Mouse (Mus musculus) liver, postnatal 0 days (tissue): ENCODE results near the gene Tymp. TPM values are rescaled to one million over a fixed set of nuclear protein-coding genes. Genes with fewer than 3 reads are reported as not detected.

Source experiments
- ATAC-seq: fragments of 200-750 bp; cut with Nextera tagmentation; 2 replicates; pipeline ENCODE4 v1.8.0; 2017; ENCODE audit warnings: mild to moderate bottlenecking, moderate library complexity
- DNase-seq: peaks from one replicate; pipeline ENCODE4 v3.0.0-alpha.2; 2016
- H3K27ac ChIP-seq: fragments of 300-500 bp; sonication (generic); 2 replicates; pipeline ENCODE4 v1.5.1; 2014; ENCODE audit warnings: antibody characterized with exemption, moderate library complexity, mild to moderate bottlenecking, low read depth
- H3K27me3 ChIP-seq: fragments of 300-500 bp; sonication (generic); 2 replicates; pipeline ENCODE4 v1.6.1; 2014; ENCODE audit warnings: low read length, control low read depth, mixed read lengths; ENCODE audit not compliant: insufficient read depth
- H3K36me3 ChIP-seq: fragments of 300-500 bp; sonication (generic); replicated peaks from 2 replicates; pipeline ENCODE4 v1.6.1; 2014; ENCODE audit warnings: mild to moderate bottlenecking, control low read depth, low read length, moderate library complexity, mixed read lengths; ENCODE audit not compliant: insufficient read depth
- H3K4me1 ChIP-seq: fragments of 300-500 bp; sonication (generic); 2 replicates; pipeline ENCODE4 v1.6.1; 2014; ENCODE audit warnings: antibody characterized with exemption, mild to moderate bottlenecking, control low read depth; ENCODE audit not compliant: insufficient read depth
- H3K4me2 ChIP-seq: fragments of 300-500 bp; sonication (generic); 2 replicates; pipeline ENCODE4 v1.6.1; 2014; ENCODE audit warnings: low read depth, mild to moderate bottlenecking, low read length, moderate library complexity, mixed read lengths
- H3K4me3 ChIP-seq: fragments of 300-500 bp; sonication (generic); 2 replicates; pipeline ENCODE4 v1.5.1; 2014; ENCODE audit warnings: low read depth, low read length
- H3K9ac ChIP-seq: fragments of 300-500 bp; sonication (generic); replicated peaks from 2 replicates; pipeline ENCODE4 v1.6.1; 2014; ENCODE audit warnings: mild to moderate bottlenecking, moderate library complexity
- H3K9me3 ChIP-seq: fragments of 300-500 bp; sonication (generic); 2 replicates; pipeline ENCODE4 v1.6.1; 2016; ENCODE audit warnings: mild to moderate bottlenecking, control low read depth, low read length, mixed read lengths
- CTCF ChIP-seq: sonication (generic); IDR thresholded peaks from 2 replicates; pipeline ENCODE4 v1.5.1; 2016; ENCODE audit warnings: antibody characterized with exemption, low read depth
- EP300 ChIP-seq: IDR thresholded peaks from 2 replicates; pipeline ENCODE4 v1.6.1; 2016; ENCODE audit warnings: antibody characterized with exemption, low read depth, mild to moderate bottlenecking
- WGBS: fragments of 180-500 bp; shearing (Covaris S2); extraction: QIAGEN DNeasy Blood & Tissue Kit; methylation state at CpG from one replicate; pipeline ENCODE4 v1.1.7; 2014; ENCODE audit not compliant: insufficient replicate concordance; 5-methylcytosine and 5-hydroxymethylcytosine counted together
- polyA plus RNA-seq: library from polyadenylated mRNA; unstranded; fragments of >200 nt; fragmentation: Nextera tagmentation; extraction: Ambion mirVana; gene quantifications from 2 replicates; pipeline ENCODE4 v1.2.1, GENCODE M21; 2015

Tymp gene
- polyA plus RNA-seq, 1 experiment from 2014 or later = 7.7 TPM

- no peaks in the 10 kb centered on the region for H3K9me3 ChIP-seq
- no peaks in the 10 kb centered on the region for H3K36me3 ChIP-seq
- ATAC-seq (peak; percentile 93), DNase-seq (peak; percentile 18)
- no peaks in the 10 kb centered on the region; the same call in 1 of the 2 replicates for H3K4me1 ChIP-seq
- 0 out of 2 replicates have a peak overlapping the region, but pooled peaks have one; percentile 30 for H3K9ac ChIP-seq
- H3K4me3 ChIP-seq = no peak overlapping the region
- H3K4me2 ChIP-seq = peak overlapping the region; percentile 47
- H3K27ac ChIP-seq = peak overlapping the region; percentile 52
- H3K27me3 ChIP-seq = no peaks in the 10 kb centered on the region
- WGBS = 63% methylated on average over 17 of the region's 17 CpGs
- TF ChIP-seq CTCF = no peak
- TF ChIP-seq EP300 = no peak
These were observed 41.9 kb downstream of the Tymp start for GRCm38 (mm10) chr15:89334774-89335537.

GRCm38 (mm10) chr15:89334271-89334670 is 42.6 kb downstream of the Tymp start, which contains the start of gene Miox:
Miox (plus strand) TSS chr15:89334398.
- WGBS = 71% methylated on average over 7 of the region's 7 CpGs
- H3K4me3 ChIP-seq = no peak within 1 kb of the TSS
- no peaks in the 10 kb centered on the region for H3K9me3 ChIP-seq
- peak within 1 kb of the TSS; percentile 52 for H3K27ac ChIP-seq
- H3K4me1 ChIP-seq = no peaks in the 10 kb centered on the region; the same call in 1 of the 2 replicates
- no peaks in the 10 kb centered on the region for H3K27me3 ChIP-seq
- no peak for TF ChIP-seq EP300
- TF ChIP-seq CTCF = no peak
- 0 out of 2 replicates have a peak within 1 kb of the TSS, but pooled peaks have one; percentile 30 for H3K9ac ChIP-seq
- H3K36me3 ChIP-seq = no peaks in the 10 kb centered on the region
- H3K4me2 ChIP-seq = peak within 1 kb of the TSS; percentile 47
- DNase-seq (peak; percentile 11), ATAC-seq (peak; percentile 26; the same call in 1 of the 2 replicates)

- Histone ChIP-seq H3K9ac (no peak overlapping the region), H3K27ac (no peak overlapping the region), H3K36me3 (no peaks in the 10 kb centered on the region), H3K9me3 (no peaks in the 10 kb centered on the region), H3K4me3 (no peak overlapping the region), H3K4me2 (no peak overlapping the region), H3K27me3 (no peaks in the 10 kb centered on the region), H3K4me1 (peaks cover 6% of the 10 kb centered on the region; the same call in 1 of the 2 replicates)
- DNase-seq (peak; percentile 9), ATAC-seq (no peak)
- 58% methylated on average over 5 of the region's 5 CpGs for WGBS
- no peak for TF ChIP-seq EP300
- TF ChIP-seq CTCF = no peak
These were observed 50.4 kb downstream of the Tymp start for GRCm38 (mm10) chr15:89326441-89326840.

- TF ChIP-seq CTCF = no peak
- no peak for TF ChIP-seq EP300
- H3K36me3 ChIP-seq = no peaks in the 10 kb centered on the region
- H3K27ac ChIP-seq = no peak overlapping the region
- peak; percentile 12 for DNase-seq
- H3K4me1 ChIP-seq = peaks cover 6% of the 10 kb centered on the region; the same call in 1 of the 2 replicates
- H3K9me3 ChIP-seq = no peaks in the 10 kb centered on the region
- peak overlapping the region; percentile 46 for H3K4me3 ChIP-seq
- H3K4me2 ChIP-seq = peak overlapping the region; percentile 55
- 50% methylated on average over 4 of the region's 4 CpGs for WGBS
- 0 out of 2 replicates have a peak, but pooled peaks have one; percentile 16 for ATAC-seq
- H3K27me3 ChIP-seq = no peaks in the 10 kb centered on the region
- H3K9ac ChIP-seq = peak overlapping the region; percentile 56
These were observed 53.2 kb downstream of the Tymp start for GRCm38 (mm10) chr15:89323656-89324055.

- no peak for TF ChIP-seq EP300
- TF ChIP-seq CTCF = no peak
- DNase-seq = peak; percentile 50
- ATAC-seq = peak; percentile 74
- no peaks in the 10 kb centered on the region for H3K9me3 ChIP-seq
- H3K9ac ChIP-seq = peak within 1 kb of the TSS; percentile 56
- H3K27ac ChIP-seq = no peak within 1 kb of the TSS
- H3K4me2 ChIP-seq = peak within 1 kb of the TSS; percentile 55
- H3K36me3 ChIP-seq = no peaks in the 10 kb centered on the region
- H3K27me3 ChIP-seq = no peaks in the 10 kb centered on the region
- H3K4me3 ChIP-seq = peak within 1 kb of the TSS; percentile 46
- WGBS = 13% methylated on average over 26 of the region's 26 CpGs
- H3K4me1 ChIP-seq = peaks cover 6% of the 10 kb centered on the region; the same call in 1 of the 2 replicates
These were observed 53.9 kb downstream of the Tymp start, which contains the start of gene Adm2 for GRCm38 (mm10) chr15:89322670-89323522. Adm2 (plus strand) TSS chr15:89322720.

Other genes with a start within 250 kb of the Tymp start
- 4.9 and 6.3 TPM in 2 replicates for gene Hdac10, start 248.3 kb downstream of the Tymp start, polyA plus RNA-seq
- 2.1 and 2.4 TPM in 2 replicates for gene Mapk12, start 236.3 kb downstream of the Tymp start, polyA plus RNA-seq
- 0.66 and 0.81 TPM in 2 replicates for gene Mapk11, start 227.4 kb downstream of the Tymp start, polyA plus RNA-seq
- gene Plxnb2, start 196.3 kb downstream of the Tymp start, polyA plus RNA-seq = 27.2 and 29.7 TPM in 2 replicates
- gene Dennd6b, start 180.5 kb downstream of the Tymp start, polyA plus RNA-seq = 2.6 and 2.7 TPM in 2 replicates
- 13.9 and 18.1 TPM in 2 replicates for gene Ppp6r2, start 165.5 kb downstream of the Tymp start, polyA plus RNA-seq
- gene Sbf1, start 61.7 kb downstream of the Tymp start, polyA plus RNA-seq = 16.5 and 17.0 TPM in 2 replicates
- gene Adm2, start 54.3 kb downstream of the Tymp start, polyA plus RNA-seq = 1.4 and 3.7 TPM in 2 replicates
- 22.9 and 27.0 TPM in 2 replicates for gene Miox, start 42.6 kb downstream of the Tymp start, polyA plus RNA-seq
- gene Lmf2, start 21.4 kb downstream of the Tymp start, polyA plus RNA-seq = 22.1 and 24.0 TPM in 2 replicates
- gene Ncaph2, start 21.3 kb downstream of the Tymp start, polyA plus RNA-seq = 59.4 and 59.8 TPM in 2 replicates
- gene Sco2, start 3.2 kb downstream of the Tymp start, polyA plus RNA-seq = 9.1 and 10.1 TPM in 2 replicates
- 1.8 and 2.0 TPM in 2 replicates for gene Odf3b, start 2.2 kb upstream of the Tymp start, polyA plus RNA-seq
- not detected in 2 replicates for gene Klhdc7b, start 7.9 kb upstream of the Tymp start, polyA plus RNA-seq
- not detected in 2 replicates for gene Syce3, start 33.5 kb upstream of the Tymp start, polyA plus RNA-seq
- gene Cpt1b, start 48.8 kb upstream of the Tymp start, polyA plus RNA-seq = 10.7 and 12.4 TPM in 2 replicates
- gene C730034F03Rik, start 52.5 kb upstream of the Tymp start, polyA plus RNA-seq = 0.64 and 1.5 TPM in 2 replicates
- gene Gm44502, start 52.7 kb upstream of the Tymp start, polyA plus RNA-seq = not detected in 2 replicates
- gene Chkb, start 52.9 kb upstream of the Tymp start, polyA plus RNA-seq = 42.7 and 44.3 TPM in 2 replicates
- not detected in 2 replicates for gene Mapk8ip2, start 76.9 kb upstream of the Tymp start, polyA plus RNA-seq
- 4.7 and 5.5 TPM in 2 replicates for gene Arsa, start 100.4 kb upstream of the Tymp start, polyA plus RNA-seq
- gene Shank3, start 122.6 kb upstream of the Tymp start, polyA plus RNA-seq = 0.27 and 0.81 TPM in 2 replicates
- gene Acr, start 191.3 kb upstream of the Tymp start, polyA plus RNA-seq = 0.09 TPM in 1 of 2 replicates, not detected in the other
- 2.8 and 3.2 TPM in 2 replicates for gene Rabl2, start 214.9 kb upstream of the Tymp start, polyA plus RNA-seq